Mouse (Mus musculus) liver, embryonic 14.5 days (tissue): ENCODE data around the gene Hcst.

Experiments used
- CTCF ChIP-seq: IDR thresholded peaks from 2 replicates; pipeline ENCODE4 v1.5.1; 2016; ENCODE audit warnings: antibody characterized with exemption, low read depth, control low read depth
- EP300 ChIP-seq: IDR thresholded peaks from 2 replicates; pipeline ENCODE4 v1.6.1; 2016; ENCODE audit warnings: antibody characterized with exemption, low read depth

GRCm38 (mm10) chr7:30464816-30465300, 45.2 kb upstream of the Hcst start:
- TF ChIP-seq CTCF: no peak
- TF ChIP-seq EP300: no peak
